Mouse (Mus musculus) liver, embryonic 14.5 days (tissue): Measurements from ENCODE around the gene Kbtbd13.

ENCODE experiments used
- CTCF ChIP-seq: IDR thresholded peaks from 2 replicates; pipeline ENCODE4 v1.5.1; 2016; ENCODE audit warnings: antibody characterized with exemption, low read depth, control low read depth
- EP300 ChIP-seq: IDR thresholded peaks from 2 replicates; pipeline ENCODE4 v1.6.1; 2016; ENCODE audit warnings: antibody characterized with exemption, low read depth

DNA sequence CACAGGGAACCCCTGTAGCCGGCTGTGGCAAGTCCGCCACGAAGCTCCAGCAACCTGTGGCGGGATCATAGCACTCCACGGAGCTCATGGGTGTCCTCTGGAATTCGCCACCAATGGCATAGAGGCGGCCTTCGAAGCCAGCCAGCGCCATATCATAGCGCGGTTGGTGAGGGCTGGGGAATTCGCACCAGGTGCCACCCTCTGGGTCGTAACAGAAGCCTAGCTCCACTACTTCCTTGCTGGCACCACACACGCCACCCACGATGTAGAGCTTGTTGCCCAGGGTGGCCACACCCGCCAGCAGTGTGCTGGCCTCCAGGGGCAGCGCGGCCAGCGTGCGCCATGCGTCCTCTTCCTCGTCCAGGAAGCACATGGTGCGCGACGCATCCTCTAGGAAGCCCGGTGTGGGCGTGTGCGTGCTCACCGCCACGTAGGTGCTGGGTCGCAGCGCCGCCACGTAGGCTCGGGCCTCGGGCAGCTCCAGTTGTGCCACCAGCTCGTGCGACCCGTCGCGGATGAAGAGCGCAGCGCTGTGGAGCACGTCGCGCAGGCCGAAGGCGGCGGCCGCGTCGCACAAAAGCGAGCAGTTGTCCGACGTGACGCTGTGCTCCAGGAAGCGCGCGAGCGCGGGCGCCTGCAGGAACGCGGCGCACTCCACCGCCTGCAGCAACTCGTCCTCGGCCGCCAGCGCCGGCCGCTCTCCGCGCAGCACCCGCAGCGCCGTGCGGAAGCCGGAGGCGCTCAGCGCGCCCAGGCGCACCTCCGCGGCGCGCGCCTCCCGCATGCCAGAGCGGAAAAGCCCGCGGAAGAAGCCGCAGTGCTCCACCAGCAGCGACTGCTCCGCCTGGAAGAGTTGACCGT is 470 bp downstream of the Kbtbd13 start:
- no peak for TF ChIP-seq CTCF
- no peak for TF ChIP-seq EP300
